Mouse (Mus musculus) C2C12 (cell line): Measurements from ENCODE around the gene Il17rb.

Experiments used
- CTCF ChIP-seq: IDR thresholded peaks from one replicate; pipeline ENCODE4 v1.5.1; 2011; ENCODE audit not compliant: control insufficient read depth, insufficient read depth, insufficient read length
- FOSL1 ChIP-seq: IDR thresholded peaks from one replicate; pipeline ENCODE4 v1.8.0; 2011; ENCODE audit warnings: mild to moderate bottlenecking, low read length; ENCODE audit not compliant: poor library complexity, insufficient read depth, severe bottlenecking
- MAX ChIP-seq: IDR thresholded peaks from one replicate; pipeline ENCODE4 v1.6.1; 2011; ENCODE audit warnings: mild to moderate bottlenecking, control low read depth
- MYOD1 ChIP-seq: IDR thresholded peaks from one replicate; pipeline ENCODE4 v1.6.1; 2011; ENCODE audit warnings: low read depth; ENCODE audit not compliant: control insufficient read depth, insufficient read length
- MYOG ChIP-seq: IDR thresholded peaks from one replicate; pipeline ENCODE4 v1.6.1; 2011; ENCODE audit not compliant: control insufficient read depth, insufficient read length; ENCODE audit errors: extremely low read depth
- USF1 ChIP-seq: IDR thresholded peaks from one replicate; pipeline ENCODE4 v1.6.1; 2011; ENCODE audit warnings: low read depth, mild to moderate bottlenecking, control low read depth, moderate library complexity

- TF ChIP-seq CTCF (no peak), MAX (no peak), MYOG (no peak), USF1 (no peak), FOSL1 (no peak), MYOD1 (no peak)
These were observed 21.4 kb downstream of the Il17rb start for GRCm38 (mm10) chr14:29987276-29987675.
